In the genomic region with DNA sequence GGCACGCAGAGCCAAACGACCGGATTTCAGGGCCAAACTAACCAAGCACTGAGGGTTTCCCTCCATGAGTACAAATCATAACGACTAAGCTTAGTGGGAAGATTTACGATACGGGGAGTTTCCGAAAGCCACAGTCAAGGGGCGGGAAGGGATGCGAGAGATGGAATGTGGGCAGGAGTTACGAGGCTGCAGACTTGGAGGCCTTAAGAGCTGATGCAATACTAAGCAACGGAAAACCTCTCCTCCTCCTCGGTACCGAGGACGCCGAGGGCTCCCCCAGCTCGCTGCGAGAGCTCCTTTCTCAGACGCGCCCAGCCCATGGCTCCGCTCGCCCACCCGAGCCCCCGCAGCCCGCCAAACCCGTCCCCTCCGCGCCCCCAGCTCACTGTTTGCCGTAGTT, we compare ENCODE assay signal across 8 mouse cellular contexts. TPM values are rescaled to one million over a fixed set of nuclear protein-coding genes. Genes with fewer than 3 reads are reported as not detected.
A peak's percentile ranks its signal among the peaks of the same experiment; 100 is the strongest.
DNase-seq lines count a peak whose midpoint lies in the region; ATAC-seq and TF ChIP-seq lines count a peak whose summit lies in the region.

No protein-coding gene starts in this region.

- no peaks in the 10 kb centered on the region for H3K27me3 ChIP-seq in lung, embryonic 16.5 days (ENCODE audit: control insufficient read depth, insufficient read depth, low read depth, low read length)
- H3K27me3 ChIP-seq in forebrain, embryonic 15.5 days: no peaks in the 10 kb centered on the region
- H3K27me3 ChIP-seq in liver, adult 2 months (ENCODE audit: control insufficient read depth, insufficient read depth, low read length): no peaks in the 10 kb centered on the region
- H3K27me3 ChIP-seq in stomach, embryonic 14.5 days (ENCODE audit: control insufficient read depth, insufficient read depth, low read length): no peaks in the 10 kb centered on the region

- ATAC-seq in lung, embryonic 16.5 days (ENCODE audit: low read depth): peak; percentile 46; the same call in 1 of the 2 replicates
- ATAC-seq in forebrain, embryonic 15.5 days (replicated peaks): no peak
- no peak for ATAC-seq in stomach, embryonic 14.5 days (ENCODE audit: insufficient number of reproducible peaks, insufficient read depth, low FRiP score, low read depth)

- no peaks in the 10 kb centered on the region for H3K9me3 ChIP-seq in lung, embryonic 16.5 days (ENCODE audit: control insufficient read depth, low read length)
- no peaks in the 10 kb centered on the region for H3K9me3 ChIP-seq in forebrain, embryonic 15.5 days
- no peaks in the 10 kb centered on the region for H3K9me3 ChIP-seq in stomach, embryonic 14.5 days (ENCODE audit: control insufficient read depth, low read depth, low read length)

- intact Hi-C loops in gastrocnemius, postnatal 36 days (cut with DNase I): no loop called here

- peak overlapping the region; percentile 93 for H3K9ac ChIP-seq in lung, embryonic 16.5 days (ENCODE audit: low read length)
- H3K9ac ChIP-seq in forebrain, embryonic 15.5 days (replicated peaks): peak overlapping the region; percentile 82
- peak overlapping the region; percentile 94 for H3K9ac ChIP-seq in liver, adult 2 months (ENCODE audit: low read depth, low read length)
- peak overlapping the region; percentile 80 for H3K9ac ChIP-seq in stomach, embryonic 14.5 days (replicated peaks; ENCODE audit: low read depth, low read length)

- H3K79me2 ChIP-seq in liver, adult 2 months (ENCODE audit: control insufficient read depth, insufficient read depth, low read length): peaks cover 11% of the 10 kb centered on the region; the same call in 1 of the 2 replicates

- TF ChIP-seq CTCF in liver, adult 2 months (IDR thresholded peaks at IDR 0.05; ENCODE audit: low read depth, low read length): no peak

- H3K4me2 ChIP-seq in lung, embryonic 16.5 days (ENCODE audit: low read depth, low read length): peak overlapping the region; percentile 81
- peak overlapping the region; percentile 85 for H3K4me2 ChIP-seq in forebrain, embryonic 15.5 days (replicated peaks)
- H3K4me2 ChIP-seq in stomach, embryonic 14.5 days (replicated peaks; ENCODE audit: low read depth, low read length): peak overlapping the region; percentile 64

- peaks cover 6% of the 10 kb centered on the region for H3K4me1 ChIP-seq in lung, embryonic 16.5 days (replicated peaks; ENCODE audit: control insufficient read depth, insufficient read depth, low read length)
- peaks cover 11% of the 10 kb centered on the region for H3K4me1 ChIP-seq in forebrain, embryonic 15.5 days
- peaks cover 7% of the 10 kb centered on the region for H3K4me1 ChIP-seq in liver, adult 2 months (ENCODE audit: control insufficient read depth, insufficient read depth, low read length)
- no peaks in the 10 kb centered on the region for H3K4me1 ChIP-seq in stomach, embryonic 14.5 days (ENCODE audit: control insufficient read depth, insufficient read depth, low read length)

- H3K4me3 ChIP-seq in lung, embryonic 16.5 days (ENCODE audit: low read length): peak overlapping the region; percentile 99
- peak overlapping the region; percentile 83 for H3K4me3 ChIP-seq in forebrain, embryonic 15.5 days
- peak overlapping the region; percentile 96 for H3K4me3 ChIP-seq in liver, adult 2 months (ENCODE audit: insufficient read depth, low read depth, low read length)
- H3K4me3 ChIP-seq in stomach, embryonic 14.5 days (ENCODE audit: low read depth, low read length): peak overlapping the region; percentile 98

- TF ChIP-seq POLR2A in liver, adult 2 months (IDR thresholded peaks at IDR 0.05; ENCODE audit: extremely low read depth, insufficient read depth, low read length): no peak

- H3K27ac ChIP-seq in lung, embryonic 16.5 days (ENCODE audit: low read length): peak overlapping the region; percentile 88
- peak overlapping the region; percentile 80 for H3K27ac ChIP-seq in forebrain, embryonic 15.5 days (replicated peaks)
- peak overlapping the region; percentile 68; the same call in 1 of the 2 replicates for H3K27ac ChIP-seq in liver, adult 2 months (replicated peaks; ENCODE audit: insufficient read depth, low read depth, low read length)
- peak overlapping the region; percentile 79; the same call in 1 of the 2 replicates for H3K27ac ChIP-seq in stomach, embryonic 14.5 days (ENCODE audit: low read length)

- H3K36me3 ChIP-seq in lung, embryonic 16.5 days (ENCODE audit: control insufficient read depth, insufficient read depth, low read length): peaks cover 27% of the 10 kb centered on the region
- H3K36me3 ChIP-seq in forebrain, embryonic 15.5 days: peaks cover 32% of the 10 kb centered on the region
- H3K36me3 ChIP-seq in liver, adult 2 months (ENCODE audit: control insufficient read depth, insufficient read depth, low read length): peaks cover 35% of the 10 kb centered on the region
- H3K36me3 ChIP-seq in stomach, embryonic 14.5 days (ENCODE audit: control insufficient read depth, insufficient read depth, low read length): peaks cover 35% of the 10 kb centered on the region

- under 1% methylated on average over 28 of the region's 28 CpGs for WGBS in lung, embryonic 16.5 days
- WGBS in forebrain, embryonic 15.5 days: 1% methylated on average over 26 of the region's 28 CpGs
- WGBS in liver, adult 2 months: 0% methylated on average over 28 of the region's 28 CpGs
- WGBS in stomach, embryonic 14.5 days: 1% methylated on average over 28 of the region's 28 CpGs

- DNase-seq in lung, postnatal 14 days: no peak
- DNase-seq in adrenal gland, postnatal 10 days: peak; percentile 56
- DNase-seq in liver, adult 2 months (ENCODE audit: extremely low read depth, low read depth, low spot score): peak; percentile 43
- no peak for DNase-seq in gastrocnemius, postnatal 25 days
- no peak for DNase-seq in gastrocnemius, postnatal 36 days

RNA-seq across cellular contexts. Expression of a gene that starts 0.5 kb away (rescaled TPM):
- polyA plus RNA-seq in lung, embryonic 16.5 days (2015; fragmentation: Nextera tagmentation; extraction: Ambion mirVana): 181 and 187 TPM in 2 replicates
- 100 to 1,000 TPM; 214 to 223 TPM for total RNA-seq in adrenal gland, postnatal 10 days (2021)
- polyA plus RNA-seq in forebrain, embryonic 15.5 days (2015; fragmentation: Nextera tagmentation; extraction: Ambion mirVana): 196 TPM in 2 replicates
- 79.4 and 85.6 TPM in 2 replicates for total RNA-seq in liver, adult 2 months (2014; rRNA removed)
- 54.2 and 64.1 TPM in 2 replicates for polyA plus RNA-seq in liver, adult 2 months (2012; rRNA removed)
- polyA plus RNA-seq in stomach, embryonic 14.5 days (2014; fragmentation: Nextera tagmentation; extraction: Ambion mirVana): 163 and 172 TPM in 2 replicates
- 100 to 1,000 TPM; 130 to 138 TPM for total RNA-seq in gastrocnemius, postnatal 25 days (2021)
- 100 to 1,000 TPM; 129 to 154 TPM for total RNA-seq in gastrocnemius, postnatal 36 days (2021)

RNA-seq across cellular contexts. Expression of a gene that starts 19.0 kb away (rescaled TPM):
- polyA plus RNA-seq in lung, embryonic 16.5 days (2015; fragmentation: Nextera tagmentation; extraction: Ambion mirVana): 1.6 and 2.3 TPM in 2 replicates
- 1 to 10 TPM; 2.1 to 2.2 TPM for total RNA-seq in adrenal gland, postnatal 10 days (2021)
- 0.25 and 0.32 TPM in 2 replicates for polyA plus RNA-seq in forebrain, embryonic 15.5 days (2015; fragmentation: Nextera tagmentation; extraction: Ambion mirVana)
- 0.74 and 1.6 TPM in 2 replicates for total RNA-seq in liver, adult 2 months (2014; rRNA removed)
- 0.58 and 1.0 TPM in 2 replicates for polyA plus RNA-seq in liver, adult 2 months (2012; rRNA removed)
- 0.20 and 0.43 TPM in 2 replicates for polyA plus RNA-seq in stomach, embryonic 14.5 days (2014; fragmentation: Nextera tagmentation; extraction: Ambion mirVana)
- under 1 TPM; 0.26 to 0.59 TPM for total RNA-seq in gastrocnemius, postnatal 25 days (2021)
- under 1 TPM; 0.44 to 0.46 TPM for total RNA-seq in gastrocnemius, postnatal 36 days (2021)

RNA-seq across cellular contexts. Expression of a gene that starts 19.9 kb away (rescaled TPM):
- polyA plus RNA-seq in lung, embryonic 16.5 days (2015; fragmentation: Nextera tagmentation; extraction: Ambion mirVana): 31.2 and 31.7 TPM in 2 replicates
- 10 to 100 TPM; 26.1 to 36.1 TPM for total RNA-seq in adrenal gland, postnatal 10 days (2021)
- 31.7 and 34.3 TPM in 2 replicates for polyA plus RNA-seq in forebrain, embryonic 15.5 days (2015; fragmentation: Nextera tagmentation; extraction: Ambion mirVana)
- 7.1 and 9.5 TPM in 2 replicates for total RNA-seq in liver, adult 2 months (2014; rRNA removed)
- polyA plus RNA-seq in liver, adult 2 months (2012; rRNA removed): 40.9 and 57.0 TPM in 2 replicates
- polyA plus RNA-seq in stomach, embryonic 14.5 days (2014; fragmentation: Nextera tagmentation; extraction: Ambion mirVana): 27.2 and 30.2 TPM in 2 replicates
- total RNA-seq in gastrocnemius, postnatal 25 days (2021): 10 to 100 TPM in 1 of 2 experiments, 1 to 10 TPM in 1; 8.8 to 10.6 TPM
- total RNA-seq in gastrocnemius, postnatal 36 days (2021): 10 to 100 TPM; 10.7 to 11.0 TPM

RNA-seq across cellular contexts. Expression of a gene that starts 29.0 kb away (rescaled TPM):
- polyA plus RNA-seq in lung, embryonic 16.5 days (2015; fragmentation: Nextera tagmentation; extraction: Ambion mirVana): not detected in 2 replicates
- not detected for total RNA-seq in adrenal gland, postnatal 10 days (2021)
- polyA plus RNA-seq in forebrain, embryonic 15.5 days (2015; fragmentation: Nextera tagmentation; extraction: Ambion mirVana): not detected in 2 replicates
- total RNA-seq in liver, adult 2 months (2014; rRNA removed): not detected in 2 replicates
- polyA plus RNA-seq in liver, adult 2 months (2012; rRNA removed): 0.31 TPM in 1 of 2 replicates, not detected in the other
- not detected in 2 replicates for polyA plus RNA-seq in stomach, embryonic 14.5 days (2014; fragmentation: Nextera tagmentation; extraction: Ambion mirVana)
- total RNA-seq in gastrocnemius, postnatal 25 days (2021): not detected
- not detected for total RNA-seq in gastrocnemius, postnatal 36 days (2021)

Comparison
In these comparisons a context has a peak if more than half of its experiments do, and no peak if none do; other contexts are left out.
1. DNase-seq: peak in adrenal gland, postnatal 10 days (single experiment) and liver, adult 2 months (single experiment); none in lung, postnatal 14 days (single experiment), gastrocnemius, postnatal 25 days (single experiment) and gastrocnemius, postnatal 36 days (0 of 2).
2. Peak in every context shown above with its lines, with median percentiles within 50 percentile points of each other: H3K27ac ChIP-seq, H3K4me2 ChIP-seq, H3K4me3 ChIP-seq and H3K9ac ChIP-seq.